Mouse (Mus musculus) lung, postnatal 25 days (tissue): ENCODE data around the gene Rnase11.

ENCODE experiments used
- DNase-seq: peaks from one replicate; pipeline ENCODE4 v3.0.0; 2022; ENCODE audit warnings: low spot score

Gene Rnase11

GRCm38 (mm10) chr14:51050063-51050462, at the start of gene Rnase11:
Rnase11 (minus strand) TSS chr14:51050163.
- DNase-seq: no peak

- no peak for DNase-seq
Observed at GRCm38 (mm10) chr14:51098921-51099320, 49.0 kb upstream of the Rnase11 start.

GRCm38 (mm10) chr14:51098300-51098699, 48.3 kb upstream of the Rnase11 start:
- peak; percentile 86 for DNase-seq

GRCm38 (mm10) chr14:51095736-51096524, 46.0 kb upstream of the Rnase11 start:
- DNase-seq: peak; percentile 74

GRCm38 (mm10) chr14:51094921-51095320, 45.0 kb upstream of the Rnase11 start:
- DNase-seq: no peak

- no peak for DNase-seq
Observed at GRCm38 (mm10) chr14:51094096-51094875, 44.3 kb upstream of the Rnase11 start.

- no peak for DNase-seq
Observed at GRCm38 (mm10) chr14:51093496-51093895, 43.5 kb upstream of the Rnase11 start.

- no peak for DNase-seq
Observed at GRCm38 (mm10) chr14:51092073-51092620, 42.2 kb upstream of the Rnase11 start.

- peak; percentile 83 for DNase-seq
Observed at GRCm38 (mm10) chr14:51090921-51091900, 41.2 kb upstream of the Rnase11 start, which contains the start of the genes Rnase4 and Ang. Rnase4 (plus strand) TSS chr14:51091077. Ang (plus strand) TSS chr14:51091150.

GRCm38 (mm10) chr14:51090077-51090781, 40.3 kb upstream of the Rnase11 start:
- peak; percentile 86 for DNase-seq

- no peak for DNase-seq
Observed at GRCm38 (mm10) chr14:51089674-51090076, 39.7 kb upstream of the Rnase11 start.

GRCm38 (mm10) chr14:51088970-51089673, 39.2 kb upstream of the Rnase11 start:
- peak; percentile 98 for DNase-seq

- DNase-seq: peak; percentile 88
Observed at GRCm38 (mm10) chr14:51088166-51088969, 38.4 kb upstream of the Rnase11 start.

GRCm38 (mm10) chr14:51087762-51088161, 37.8 kb upstream of the Rnase11 start:
- no peak for DNase-seq

GRCm38 (mm10) chr14:51085911-51086310, 35.9 kb upstream of the Rnase11 start:
- DNase-seq: no peak

- no peak for DNase-seq
Observed at GRCm38 (mm10) chr14:51085086-51085485, 35.1 kb upstream of the Rnase11 start.

GRCm38 (mm10) chr14:51083805-51084204, 33.8 kb upstream of the Rnase11 start:
- DNase-seq: no peak

- peak; percentile 65 for DNase-seq
Observed at GRCm38 (mm10) chr14:51082599-51083581, 32.9 kb upstream of the Rnase11 start.
